ENCODE assay signal across 8 mouse cellular contexts in the genomic region with DNA sequence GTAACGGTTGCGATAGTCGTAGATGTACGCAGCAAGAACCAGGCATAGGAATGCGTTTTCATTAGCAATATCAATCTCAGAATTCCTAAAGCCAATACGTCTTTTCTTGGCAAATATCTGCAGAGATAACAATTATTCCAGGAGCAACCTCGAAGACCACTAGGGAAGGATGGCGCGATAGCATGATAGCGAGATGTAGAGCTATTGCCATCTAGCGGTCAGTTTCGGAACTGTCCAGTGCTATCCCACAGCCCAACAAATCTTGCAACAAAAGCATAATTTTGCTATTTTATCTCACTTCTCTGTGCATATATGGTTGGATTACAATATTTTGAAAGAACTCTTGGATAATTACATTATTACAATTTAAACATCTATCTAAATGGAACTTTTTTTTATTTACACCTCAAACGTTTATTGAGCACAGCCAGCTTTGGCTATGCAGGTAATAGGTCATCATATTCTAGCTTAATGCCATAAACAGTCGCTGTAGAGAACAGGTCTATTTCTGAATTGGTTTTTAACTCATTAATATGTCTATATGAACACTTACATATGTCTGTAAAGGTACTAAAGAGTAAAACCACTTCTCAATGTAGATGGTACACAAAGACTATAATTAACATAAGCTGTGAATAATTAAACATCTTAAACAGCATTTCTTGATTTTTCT.
DNase-seq lines count a peak whose midpoint lies in the region; ATAC-seq and TF ChIP-seq lines count a peak whose summit lies in the region.

No protein-coding gene starts in this region.

- peak; percentile 80 for TF ChIP-seq RAD21 in CH12.LX (IDR thresholded peaks at IDR 0.05; ENCODE audit: low read depth, low read length)

- TF ChIP-seq EP300 in CH12.LX (IDR thresholded peaks at IDR 0.05; ENCODE audit: low read length), result no peak

- WGBS in lung, embryonic 15.5 days, result 15% methylated on average over 14 of the region's 14 CpGs

- peak; percentile 81 to 98 for TF ChIP-seq CTCF in CH12.LX (conservative IDR thresholded peaks at IDR 0.05 in 1 of 2, IDR thresholded peaks at IDR 0.05 in 1 of 2; ENCODE audit: low read depth in 2 of 2, low read length in 2 of 2)

- no peak overlapping the region for H3K27ac ChIP-seq in CH12.LX (ENCODE audit: insufficient read depth, low read depth)
- no peak overlapping the region for H3K27ac ChIP-seq in lung, embryonic 15.5 days

- no peak overlapping the region for H3K4me2 ChIP-seq in CH12.LX (ENCODE audit: insufficient read depth, low read depth, poor library complexity, severe bottlenecking)
- H3K4me2 ChIP-seq in lung, embryonic 15.5 days, result peak overlapping the region; percentile 30; the same call in 1 of the 2 replicates

- no peak for ATAC-seq in lung, embryonic 15.5 days (ENCODE audit: borderline replicate concordance, extremely low read depth, low FRiP score, low TSS enrichment)

- in situ Hi-C loops in CH12.LX (cut with MboI; ENCODE audit: low pct_ligation_motif_present, low pct_unique_long_range_greater_than_20kb, low sequenced_read_pairs), result no loop called here

- no peaks in the 10 kb centered on the region for H3K36me3 ChIP-seq in CH12.LX (replicated peaks in 1 of 2; ENCODE audit: control insufficient read depth in 1 of 2, insufficient read depth in 1 of 2, low read length in 1 of 2)
- H3K36me3 ChIP-seq in lung, embryonic 15.5 days, result no peaks in the 10 kb centered on the region

- DNase-seq in CH12.LX (ENCODE audit: extremely low read depth), result peak; percentile 51
- peak; percentile 36 for DNase-seq in Muller cell, postnatal 12 days (ENCODE audit: inconsistent ontology term)
- DNase-seq in cerebellum, postnatal 10 days, result peak; percentile 84 to 89
- DNase-seq in frontal cortex, postnatal 25 days (ENCODE audit: low spot score in 2 of 2), result peak; percentile 61 to 70
- DNase-seq in kidney, postnatal 4 days, result peak; percentile 80
- DNase-seq in retina, postnatal 1 day, result peak; percentile 69
- DNase-seq in natural killer cell, adult 2 months (ENCODE audit: low spot score in 2 of 2), result no peak

- no peaks in the 10 kb centered on the region for H3K27me3 ChIP-seq in CH12.LX (replicated peaks)
- H3K27me3 ChIP-seq in lung, embryonic 15.5 days, result no peaks in the 10 kb centered on the region

- H3K79me2 ChIP-seq in CH12.LX (replicated peaks; ENCODE audit: control insufficient read depth, extremely low read depth, insufficient read depth, poor library complexity, severe bottlenecking), result no peaks in the 10 kb centered on the region

- no peaks in the 10 kb centered on the region for H3K9me3 ChIP-seq in CH12.LX (replicated peaks; ENCODE audit: low read length)
- no peaks in the 10 kb centered on the region for H3K9me3 ChIP-seq in lung, embryonic 15.5 days

- H3K4me1 ChIP-seq in CH12.LX (ENCODE audit: control insufficient read depth in 1 of 2, insufficient read depth in 2 of 2), result no peaks in the 10 kb centered on the region
- H3K4me1 ChIP-seq in lung, embryonic 15.5 days, result no peaks in the 10 kb centered on the region

- H3K4me3 ChIP-seq in CH12.LX (replicated peaks in 1 of 3; ENCODE audit: low read depth in 2 of 3, low read length in 2 of 3, poor library complexity in 1 of 3), result no peak overlapping the region
- H3K4me3 ChIP-seq in lung, embryonic 15.5 days, result no peak overlapping the region

- no peak for TF ChIP-seq POLR2A in CH12.LX (IDR thresholded peaks at IDR 0.05; ENCODE audit: low read depth, low read length)

- dilution Hi-C loops in CH12.LX (cut with MboI; ENCODE audit: extremely low pct_ligation_motif_present, extremely low pct_unique_long_range_greater_than_20kb, low sequenced_read_pairs), result no loop called here

- no peak overlapping the region for H3K9ac ChIP-seq in CH12.LX (ENCODE audit: insufficient read depth, low read depth)
- H3K9ac ChIP-seq in lung, embryonic 15.5 days, result no peak overlapping the region

TF ChIP-seq in CH12.LX, 34 proteins besides CTCF, POLR2A, EP300 and RAD21:
- no peak for TF ChIP-seq TBP (conservative IDR thresholded peaks at IDR 0.05; ENCODE audit: low read depth, low read length)
- peak; percentile 67 for TF ChIP-seq SMC3 (IDR thresholded peaks at IDR 0.05; ENCODE audit: low read depth, low read length)
TF ChIP-seq in CH12.LX: peak in this region for 1.

Comparison
In these comparisons a context has a peak if more than half of its experiments do, and no peak if none do; other contexts are left out.
1. DNase-seq: peak in CH12.LX (single experiment), Muller cell, postnatal 12 days (single experiment), cerebellum, postnatal 10 days (2 of 2), frontal cortex, postnatal 25 days (2 of 2), kidney, postnatal 4 days (2 of 2) and retina, postnatal 1 day (single experiment); none in natural killer cell, adult 2 months (0 of 2).